Mouse (Mus musculus): Measurements from ENCODE around the gene Cwf19l1. TPM values are rescaled to one million over a fixed set of nuclear protein-coding genes. Genes with fewer than 3 reads are reported as not detected.

Gene Cwf19l1
- polyA plus RNA-seq, 1 experiment = 7.5 TPM

- H3K4me1 ChIP-seq (ENCODE audit: control insufficient read depth, insufficient read depth, low read length) = peaks cover 2% of the 10 kb centered on the region; the same call in 1 of the 2 replicates
- DNase-seq = no peak
- TF ChIP-seq CTCF (IDR thresholded peaks at IDR 0.05; ENCODE audit: insufficient read depth, low read length) (no peak), POLR2A (IDR thresholded peaks at IDR 0.05; ENCODE audit: borderline replicate concordance, extremely low read depth, low read depth, low read length) (no peak)
- no peak overlapping the region for H3K4me3 ChIP-seq (replicated peaks; ENCODE audit: extremely low read depth, low read depth, low read length)
- 33% methylated on average over 2 of the region's 2 CpGs for WGBS
Observed at GRCm38 (mm10) chr19:44148345-44148744, 12.7 kb upstream of the Cwf19l1 start.

GRCm38 (mm10) chr19:44146951-44147350, 11.3 kb upstream of the Cwf19l1 start:
- TF ChIP-seq POLR2A (IDR thresholded peaks at IDR 0.05; ENCODE audit: borderline replicate concordance, extremely low read depth, low read depth, low read length) (no peak), CTCF (IDR thresholded peaks at IDR 0.05; ENCODE audit: insufficient read depth, low read length) (no peak)
- WGBS = 90% methylated on average over 8 of the region's 8 CpGs
- Histone ChIP-seq H3K4me3 (replicated peaks; ENCODE audit: extremely low read depth, low read depth, low read length) (no peak overlapping the region), H3K4me1 (ENCODE audit: control insufficient read depth, insufficient read depth, low read length) (peaks cover 2% of the 10 kb centered on the region; the same call in 1 of the 2 replicates)
- DNase-seq = no peak

GRCm38 (mm10) chr19:44146568-44146879, 10.8 kb upstream of the Cwf19l1 start:
- peak overlapping the region; percentile 53 for H3K4me3 ChIP-seq (replicated peaks; ENCODE audit: extremely low read depth, low read depth, low read length)
- TF ChIP-seq CTCF (IDR thresholded peaks at IDR 0.05; ENCODE audit: insufficient read depth, low read length) = no peak
- no peak for TF ChIP-seq POLR2A (IDR thresholded peaks at IDR 0.05; ENCODE audit: borderline replicate concordance, extremely low read depth, low read depth, low read length)
- 57% methylated on average over 9 of the region's 9 CpGs for WGBS
- peaks cover 2% of the 10 kb centered on the region; the same call in 1 of the 2 replicates for H3K4me1 ChIP-seq (ENCODE audit: control insufficient read depth, insufficient read depth, low read length)
- DNase-seq = no peak

- WGBS = 2% methylated on average over 46 of the region's 46 CpGs
- Histone ChIP-seq H3K4me3 (replicated peaks; ENCODE audit: extremely low read depth, low read depth, low read length) (peak within 1 kb of the TSS; percentile 87), H3K4me1 (ENCODE audit: control insufficient read depth, insufficient read depth, low read length) (peaks cover 2% of the 10 kb centered on the region; the same call in 1 of the 2 replicates)
- TF ChIP-seq CTCF (IDR thresholded peaks at IDR 0.05; ENCODE audit: insufficient read depth, low read length) (no peak), POLR2A (IDR thresholded peaks at IDR 0.05; ENCODE audit: borderline replicate concordance, extremely low read depth, low read depth, low read length) (peak; percentile 59; the same call in 1 of the 2 replicates)
- peak; percentile 87 for DNase-seq
Observed at GRCm38 (mm10) chr19:44145702-44146567, 10.3 kb upstream of the Cwf19l1 start, which contains the start of gene Bloc1s2. Gene Bloc1s2 (minus strand): TSS chr19:44146446.

- TF ChIP-seq POLR2A (IDR thresholded peaks at IDR 0.05; ENCODE audit: borderline replicate concordance, extremely low read depth, low read depth, low read length) (no peak), CTCF (IDR thresholded peaks at IDR 0.05; ENCODE audit: insufficient read depth, low read length) (no peak)
- Histone ChIP-seq H3K4me1 (ENCODE audit: control insufficient read depth, insufficient read depth, low read length) (peaks cover 2% of the 10 kb centered on the region; the same call in 1 of the 2 replicates), H3K4me3 (replicated peaks; ENCODE audit: extremely low read depth, low read depth, low read length) (no peak overlapping the region)
- 73% methylated on average over 9 of the region's 9 CpGs for WGBS
- DNase-seq = no peak
Observed at GRCm38 (mm10) chr19:44144366-44144765, 8.7 kb upstream of the Cwf19l1 start.

GRCm38 (mm10) chr19:44135960-44136485, 347 bp upstream of the Cwf19l1 start:
- WGBS = 29% methylated on average over 7 of the region's 7 CpGs
- Histone ChIP-seq H3K4me1 (ENCODE audit: control insufficient read depth, insufficient read depth, low read length) (peaks cover 2% of the 10 kb centered on the region), H3K4me3 (replicated peaks; ENCODE audit: extremely low read depth, low read depth, low read length) (no peak overlapping the region)
- no peak for DNase-seq
- no peak for TF ChIP-seq CTCF (IDR thresholded peaks at IDR 0.05; ENCODE audit: insufficient read depth, low read length)
- TF ChIP-seq POLR2A (IDR thresholded peaks at IDR 0.05; ENCODE audit: borderline replicate concordance, extremely low read depth, low read depth, low read length) = no peak

GRCm38 (mm10) chr19:44132917-44133316, 2.8 kb downstream of the Cwf19l1 start:
- peaks cover 2% of the 10 kb centered on the region for H3K4me1 ChIP-seq (ENCODE audit: control insufficient read depth, insufficient read depth, low read length)
- no peak for DNase-seq
- TF ChIP-seq POLR2A (IDR thresholded peaks at IDR 0.05; ENCODE audit: borderline replicate concordance, extremely low read depth, low read depth, low read length) (no peak), CTCF (IDR thresholded peaks at IDR 0.05; ENCODE audit: insufficient read depth, low read length) (no peak)
- 86% methylated on average over 5 of the region's 5 CpGs for WGBS
- H3K4me3 ChIP-seq (replicated peaks; ENCODE audit: extremely low read depth, low read depth, low read length) = no peak overlapping the region

- TF ChIP-seq CTCF (IDR thresholded peaks at IDR 0.05; ENCODE audit: insufficient read depth, low read length) = no peak
- no peak for TF ChIP-seq POLR2A (IDR thresholded peaks at IDR 0.05; ENCODE audit: borderline replicate concordance, extremely low read depth, low read depth, low read length)
- 43% methylated on average over 2 of the region's 2 CpGs for WGBS
Observed at GRCm38 (mm10) chr19:44128560-44128959, 7.1 kb downstream of the Cwf19l1 start.

GRCm38 (mm10) chr19:44127729-44128497, 7.8 kb downstream of the Cwf19l1 start:
- DNase-seq = no peak
- 90% methylated on average over 10 of the region's 10 CpGs for WGBS
- Histone ChIP-seq H3K4me3 (replicated peaks; ENCODE audit: extremely low read depth, low read depth, low read length) (no peak overlapping the region), H3K4me1 (ENCODE audit: control insufficient read depth, insufficient read depth, low read length) (no peaks in the 10 kb centered on the region)
- no peak for TF ChIP-seq CTCF (IDR thresholded peaks at IDR 0.05; ENCODE audit: insufficient read depth, low read length)
- TF ChIP-seq POLR2A (IDR thresholded peaks at IDR 0.05; ENCODE audit: borderline replicate concordance, extremely low read depth, low read depth, low read length) = no peak

More at GRCm38 (mm10) chr19:44128560-44128959, 7.1 kb downstream of the Cwf19l1 start:
- Histone ChIP-seq H3K4me1 (ENCODE audit: control insufficient read depth, insufficient read depth, low read length) (no peaks in the 10 kb centered on the region), H3K4me3 (replicated peaks; ENCODE audit: extremely low read depth, low read depth, low read length) (no peak overlapping the region)
- no peak for DNase-seq

Measured in lung, adult 2 months (tissue).